Mouse (Mus musculus) stomach, postnatal 0 days (tissue): ENCODE data around the gene Gm21885.

Experiments
- CTCF ChIP-seq: IDR thresholded peaks from 2 replicates; pipeline ENCODE4 v1.5.1; 2016; ENCODE audit warnings: antibody characterized with exemption, low read depth, mild to moderate bottlenecking, moderate library complexity
- EP300 ChIP-seq: optimal IDR thresholded peaks from 2 replicates; pipeline ENCODE3; 2016; ENCODE audit warnings: antibody characterized with exemption

GRCm38 (mm10) chr11:94253691-94254090, 28.0 kb upstream of the Gm21885 start:
- TF ChIP-seq CTCF (no peak), EP300 (no peak)
